Mouse (Mus musculus) kidney, adult 2 months (tissue): ENCODE results near the gene Kat7.

Experiments
- CTCF ChIP-seq: fragments of 200-500 bp; conservative IDR thresholded peaks from 2 replicates; pipeline ENCODE4 v1.5.1; 2011; ENCODE audit warnings: low read depth, mild to moderate bottlenecking, control low read depth, low read length, moderate library complexity, mixed read lengths; ENCODE audit not compliant: insufficient read depth, insufficient read length
- POLR2A ChIP-seq: fragments of 200-500 bp; IDR thresholded peaks from one replicate; pipeline ENCODE4 v1.6.1; 2011; ENCODE audit warnings: low read depth, low read length, control low read depth

- peak; percentile 11 for TF ChIP-seq POLR2A
- peak; percentile 98 for TF ChIP-seq CTCF
Measured at GRCm38 (mm10) chr11:95259088-95259849, 50.8 kb downstream of the Kat7 start.
